Mouse (Mus musculus): ENCODE measurements around the gene Eps8l3. TPM values are rescaled to one million over a fixed set of nuclear protein-coding genes. Genes with fewer than 3 reads are reported as not detected.
"Not testable (repeated sequence)": the region's sequence is repeated elsewhere in the genome, so short reads cannot be mapped to it uniquely, and the experiment has no call there.

The Eps8l3 gene
- polyA plus RNA-seq, 1 experiment from 2014 or later = not detected

DNA sequence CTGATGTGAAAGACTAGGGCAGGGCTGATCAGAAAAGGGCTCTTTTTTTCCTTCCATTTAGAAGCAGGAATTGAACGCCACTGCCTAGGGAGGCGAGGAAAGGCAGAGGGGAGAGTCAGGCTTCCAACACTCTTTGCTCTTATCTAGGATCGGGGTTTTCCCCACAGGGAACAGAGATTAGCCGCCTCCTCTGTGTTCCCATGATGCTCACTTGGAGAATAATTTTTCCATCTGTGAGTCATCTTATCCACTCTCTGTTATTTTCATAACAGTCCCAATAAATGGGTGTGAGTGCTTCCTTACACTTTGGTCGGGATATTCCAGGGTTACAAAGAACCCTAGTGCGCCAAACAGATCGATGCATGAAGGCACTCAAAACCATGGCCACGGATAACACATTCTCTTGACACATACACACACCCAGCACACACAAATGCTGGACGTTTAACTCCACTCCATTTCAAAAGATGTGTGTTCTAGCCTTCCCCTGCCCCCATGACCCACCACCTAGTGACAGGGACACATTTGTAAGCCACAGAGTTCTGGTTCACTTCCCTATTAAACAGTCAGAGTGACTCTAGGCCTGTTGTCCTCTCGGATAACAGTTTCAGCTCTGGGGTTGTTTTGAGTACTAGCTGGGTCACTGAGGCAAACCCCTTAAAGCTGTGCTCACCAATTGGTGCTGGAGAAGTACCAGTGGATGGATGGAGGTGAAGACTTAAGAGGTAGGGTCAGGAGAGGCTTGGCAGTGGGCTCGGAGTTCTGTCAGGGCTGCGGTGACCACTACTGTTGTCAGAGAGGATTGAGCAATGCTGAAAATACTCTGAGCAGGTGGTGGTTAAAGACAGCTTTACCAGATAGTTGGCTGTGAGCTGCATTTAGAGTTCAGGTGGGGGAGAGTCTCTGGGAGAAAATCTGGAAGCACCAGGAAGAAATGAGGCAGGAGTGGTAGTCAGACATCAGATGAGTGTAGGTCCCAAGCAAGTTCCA is 1.0 kb downstream of the Eps8l3 start:
- Histone ChIP-seq H3K4me1 (replicated peaks) (no peaks in the 10 kb centered on the region), H3K36me3 (no peaks in the 10 kb centered on the region), H3K4me3 (no peak overlapping the region), H3K9me3 (no peaks in the 10 kb centered on the region), H3K27me3 (ENCODE audit: insufficient read depth, poor library complexity, severe bottlenecking) (no peaks in the 10 kb centered on the region), H3K27ac (no peak overlapping the region)
- DNase-seq (ENCODE audit: low spot score) = no peak
- 86% methylated on average over 12 of the region's 12 CpGs for WGBS

DNA sequence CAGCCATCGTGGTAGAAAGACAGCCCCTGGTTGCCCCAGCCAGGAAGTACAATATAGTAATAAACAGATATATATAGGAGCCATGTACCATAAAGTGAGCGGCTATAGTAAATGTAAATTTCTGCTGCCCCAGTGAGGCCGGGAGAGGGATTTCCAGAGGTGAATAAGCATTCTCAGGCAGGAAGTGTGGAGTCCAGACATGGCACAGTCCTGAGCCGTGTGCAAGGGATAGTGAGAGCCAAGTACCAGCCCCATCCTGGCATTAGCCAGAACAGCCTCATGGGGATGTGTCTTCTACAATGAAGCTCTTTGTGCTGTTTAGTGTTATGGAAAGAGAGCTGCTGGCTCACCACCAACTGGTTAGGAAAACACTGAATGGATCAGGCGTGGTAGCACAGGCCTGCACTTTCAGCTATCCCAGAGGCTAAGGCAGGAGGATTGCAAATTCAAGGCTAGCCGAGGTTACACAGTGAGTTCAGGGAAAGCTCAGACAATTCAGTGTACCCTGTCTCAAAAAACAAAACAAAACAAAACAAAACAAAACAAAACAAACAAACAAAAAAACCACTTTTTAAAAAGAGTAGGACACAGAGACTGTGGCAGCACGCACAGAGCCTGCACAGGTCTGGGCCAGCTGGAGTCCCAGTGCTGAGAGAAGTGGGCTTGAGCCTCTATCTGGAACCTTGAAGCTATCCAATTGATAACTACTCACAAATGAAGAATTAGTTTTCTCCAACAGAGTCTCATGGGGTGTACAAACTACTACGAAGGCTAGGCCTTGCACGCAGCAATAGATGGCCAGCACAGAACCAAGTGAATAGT is 10.9 kb downstream of the Eps8l3 start:
- Histone ChIP-seq H3K4me1 (replicated peaks) (0 out of 2 replicates have a peak, but pooled peaks cover 2% of the 10 kb centered on the region), H3K27me3 (ENCODE audit: insufficient read depth, poor library complexity, severe bottlenecking) (no peaks in the 10 kb centered on the region), H3K9me3 (no peaks in the 10 kb centered on the region), H3K4me3 (no peak overlapping the region), H3K36me3 (peaks cover 6% of the 10 kb centered on the region; the same call in 1 of the 2 replicates), H3K27ac (no peak overlapping the region)
- DNase-seq (ENCODE audit: low spot score) = no peak
- WGBS = 88% methylated on average over 9 of the region's 9 CpGs

DNA sequence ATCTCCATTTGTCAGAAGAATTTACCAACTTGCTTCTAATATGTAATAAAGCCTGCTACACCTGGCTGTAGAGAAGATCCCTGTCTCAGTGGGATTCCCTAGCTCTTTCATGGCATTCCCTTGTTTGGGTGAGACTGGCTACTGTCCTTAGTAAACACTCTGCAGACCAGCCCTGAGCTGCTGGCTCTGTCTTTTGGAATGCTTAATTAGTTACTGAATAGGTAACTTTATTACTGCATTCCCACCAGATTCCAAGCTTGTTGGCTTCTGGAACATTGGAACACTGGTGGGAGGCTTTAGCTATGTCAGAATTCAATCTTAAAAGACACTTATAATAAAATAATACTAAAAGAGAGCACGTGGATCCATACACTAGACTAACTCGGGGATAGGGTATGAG is 12.2 kb downstream of the Eps8l3 start:
- DNase-seq (ENCODE audit: low spot score); H3K4me1 ChIP-seq (replicated peaks); H3K27me3 ChIP-seq (ENCODE audit: insufficient read depth, poor library complexity, severe bottlenecking); H3K9me3 ChIP-seq; H3K36me3 ChIP-seq; H3K4me3 ChIP-seq; H3K27ac ChIP-seq: not testable (repeated sequence)
- 83% methylated on average over 2 of the region's 2 CpGs for WGBS

DNA sequence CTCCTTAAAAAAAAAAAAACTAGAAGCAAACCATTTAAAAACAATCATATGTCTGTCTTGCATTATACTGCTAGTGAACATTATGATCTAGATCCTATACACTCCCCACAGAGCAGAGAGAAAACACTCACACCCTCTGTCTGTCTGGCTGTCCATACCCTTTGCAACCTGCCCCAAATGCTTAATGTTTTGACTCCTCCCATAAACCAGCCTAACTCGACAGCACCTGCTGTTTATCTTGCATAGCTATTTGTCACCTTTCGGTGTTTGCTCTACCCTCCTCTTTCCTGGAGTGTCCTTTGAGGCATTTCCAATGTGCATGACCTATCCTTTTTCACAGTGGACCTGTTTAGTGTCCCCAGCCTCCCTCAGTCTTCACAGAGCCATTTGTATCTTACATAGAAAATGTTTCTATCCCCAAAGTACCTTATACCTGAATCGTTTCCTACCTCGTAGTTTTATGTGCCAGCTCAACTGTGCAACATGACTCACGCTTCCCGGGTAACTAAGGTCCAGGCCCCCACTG is 18.2 kb downstream of the Eps8l3 start:
- WGBS = 13% methylated on average over 6 of the region's 6 CpGs
- Histone ChIP-seq H3K27me3 (ENCODE audit: insufficient read depth, poor library complexity, severe bottlenecking) (no peaks in the 10 kb centered on the region), H3K4me3 (peak overlapping the region; percentile 75), H3K9me3 (no peaks in the 10 kb centered on the region), H3K27ac (peak overlapping the region; percentile 97), H3K36me3 (peaks cover 35% of the 10 kb centered on the region), H3K4me1 (replicated peaks) (peaks cover 17% of the 10 kb centered on the region)
- DNase-seq (ENCODE audit: low spot score) = no peak

DNA sequence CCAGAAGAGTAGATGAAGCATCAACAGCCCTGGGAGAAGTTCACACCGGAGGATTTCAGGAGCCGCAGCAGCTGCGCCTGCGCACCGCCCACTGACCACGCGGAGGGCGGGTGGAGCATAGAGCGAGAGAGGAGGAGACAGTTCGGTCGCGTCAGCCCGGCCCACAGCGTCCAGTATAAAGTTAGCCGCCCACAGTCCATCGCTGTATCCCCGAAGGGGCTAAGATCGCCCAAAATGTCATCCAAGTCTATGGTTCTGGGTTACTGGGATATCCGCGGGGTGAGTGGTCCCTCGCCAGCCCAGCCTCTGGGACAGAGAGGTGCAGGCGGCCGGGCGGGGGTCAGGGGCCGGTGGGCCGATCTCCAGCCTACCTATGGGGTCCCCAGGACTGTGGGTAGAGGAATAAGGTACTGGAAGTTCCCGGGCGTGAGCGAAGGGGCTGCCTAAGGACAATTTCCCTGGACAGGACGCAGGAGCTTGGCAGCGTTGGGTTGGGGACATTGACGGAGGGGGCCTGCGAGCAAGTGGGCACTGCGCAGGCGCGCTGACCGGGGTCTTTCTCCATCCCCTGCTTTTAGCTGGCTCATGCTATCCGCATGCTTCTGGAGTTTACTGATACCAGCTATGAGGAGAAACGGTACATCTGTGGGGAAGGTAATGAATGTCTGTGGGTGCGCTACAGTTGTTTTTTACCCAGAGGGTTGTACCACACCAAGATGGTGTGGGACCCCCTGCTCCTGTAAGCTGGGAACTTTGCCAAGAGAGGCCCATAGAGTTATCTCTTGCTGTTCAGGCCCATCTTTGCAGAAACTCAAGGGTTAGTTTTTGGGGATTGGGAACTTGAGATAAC is 18.9 kb downstream of the Eps8l3 start, which contains the start of gene Gstm5:
Gstm5 (plus strand) TSS at position 102 of the 850 bp plus-strand sequence.
- H3K36me3 ChIP-seq = peaks cover 35% of the 10 kb centered on the region
- WGBS = 7% methylated on average over 40 of the region's 40 CpGs
- DNase-seq (ENCODE audit: low spot score) = peak; percentile 87
- peaks cover 18% of the 10 kb centered on the region for H3K4me1 ChIP-seq (replicated peaks)
- H3K27me3 ChIP-seq (ENCODE audit: insufficient read depth, poor library complexity, severe bottlenecking) = no peaks in the 10 kb centered on the region
- no peaks in the 10 kb centered on the region for H3K9me3 ChIP-seq
- H3K4me3 ChIP-seq = peak within 1 kb of the TSS; percentile 75
- peak within 1 kb of the TSS; percentile 97 for H3K27ac ChIP-seq

DNA sequence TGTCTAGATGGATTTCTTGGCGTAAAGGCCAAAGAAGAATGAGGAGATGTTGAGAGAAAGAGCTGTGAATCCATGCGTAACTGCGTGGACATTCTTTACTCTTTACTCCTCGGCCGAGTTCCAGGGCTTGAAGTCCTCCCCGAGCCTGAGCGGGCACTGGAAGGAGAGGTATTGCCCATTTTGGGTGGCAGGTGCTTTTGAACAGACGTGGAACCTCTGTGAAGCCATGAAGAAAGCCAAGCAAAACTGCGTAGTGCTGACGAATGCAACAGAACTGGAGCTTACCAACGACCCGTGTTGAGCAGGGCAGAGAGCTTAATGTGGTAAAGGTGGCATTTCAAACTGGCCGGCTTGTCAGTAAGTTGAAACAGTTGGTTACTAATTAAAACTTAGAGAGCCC is 21.7 kb downstream of the Eps8l3 start:
- no peaks in the 10 kb centered on the region for H3K27me3 ChIP-seq (ENCODE audit: insufficient read depth, poor library complexity, severe bottlenecking)
- DNase-seq (ENCODE audit: low spot score) = no peak
- H3K9me3 ChIP-seq = no peaks in the 10 kb centered on the region
- 90% methylated on average over 13 of the region's 13 CpGs for WGBS
- peaks cover 23% of the 10 kb centered on the region for H3K4me1 ChIP-seq (replicated peaks)
- no peak overlapping the region for H3K4me3 ChIP-seq
- peaks cover 28% of the 10 kb centered on the region for H3K36me3 ChIP-seq
- no peak overlapping the region for H3K27ac ChIP-seq

DNA sequence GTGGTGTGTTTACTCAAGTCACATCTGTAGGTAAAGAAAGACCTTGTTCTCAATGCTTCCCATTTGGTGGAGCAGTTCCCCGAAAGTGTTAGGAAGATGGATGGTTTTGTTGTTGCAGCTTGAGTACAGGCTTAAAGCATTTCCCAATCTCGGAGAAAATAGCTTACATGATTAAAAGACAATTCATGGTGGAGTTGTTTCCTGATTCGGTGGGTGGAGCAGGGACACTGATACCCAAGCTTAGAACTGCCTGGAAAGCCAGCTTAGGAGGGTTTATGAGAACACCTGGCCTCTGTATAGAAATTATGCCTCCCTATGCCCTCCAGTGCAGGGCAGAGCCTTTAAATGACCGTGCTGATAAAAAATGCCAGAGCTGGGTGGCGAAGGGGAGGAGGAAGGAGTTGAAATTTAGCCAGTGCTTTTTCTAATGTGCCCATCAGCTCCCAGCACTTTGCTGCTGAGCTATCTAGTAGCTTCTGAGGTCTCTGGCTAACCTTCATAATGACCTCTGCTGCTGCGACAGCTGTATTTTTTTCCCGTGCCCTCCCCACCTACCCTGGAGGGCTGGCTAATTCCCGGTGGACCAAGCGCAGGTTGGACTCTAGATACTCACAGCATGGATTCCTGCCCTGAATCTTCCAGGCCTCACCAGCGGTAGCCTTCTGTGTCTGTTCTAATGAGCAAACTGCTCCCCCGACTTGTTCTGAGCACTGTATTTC is 24.1 kb downstream of the Eps8l3 start:
- Histone ChIP-seq H3K4me3 (no peak overlapping the region), H3K9me3 (no peaks in the 10 kb centered on the region), H3K27me3 (ENCODE audit: insufficient read depth, poor library complexity, severe bottlenecking) (no peaks in the 10 kb centered on the region), H3K36me3 (peaks cover 28% of the 10 kb centered on the region), H3K27ac (no peak overlapping the region), H3K4me1 (replicated peaks) (peaks cover 12% of the 10 kb centered on the region)
- no peak for DNase-seq (ENCODE audit: low spot score)
- 73% methylated on average over 11 of the region's 11 CpGs for WGBS

DNA sequence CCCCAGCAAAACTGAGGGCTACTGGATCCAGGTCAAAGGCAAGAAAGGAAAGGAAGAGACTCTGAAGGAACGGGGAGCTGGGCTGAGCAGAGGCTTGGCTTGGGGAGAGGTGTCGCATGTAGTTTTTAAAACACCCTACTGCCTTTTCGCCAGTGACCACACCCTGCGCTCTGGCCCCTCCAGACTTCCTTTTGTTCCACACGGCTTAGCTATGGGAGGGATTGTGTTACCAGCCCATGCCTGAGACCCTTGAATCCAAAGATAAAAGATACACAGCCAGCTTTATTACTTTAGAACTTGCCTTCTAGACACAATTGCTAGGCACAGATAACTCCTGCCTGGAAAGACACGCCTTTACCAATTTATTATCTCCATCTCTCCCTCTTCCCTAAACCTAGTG is 28.9 kb downstream of the Eps8l3 start:
- no peaks in the 10 kb centered on the region for H3K9me3 ChIP-seq
- no peak overlapping the region for H3K27ac ChIP-seq
- peaks cover 5% of the 10 kb centered on the region for H3K4me1 ChIP-seq (replicated peaks)
- no peaks in the 10 kb centered on the region for H3K36me3 ChIP-seq
- no peaks in the 10 kb centered on the region for H3K27me3 ChIP-seq (ENCODE audit: insufficient read depth, poor library complexity, severe bottlenecking)
- 74% methylated on average over 6 of the region's 6 CpGs for WGBS
- no peak for DNase-seq (ENCODE audit: low spot score)
- H3K4me3 ChIP-seq = no peak overlapping the region

DNA sequence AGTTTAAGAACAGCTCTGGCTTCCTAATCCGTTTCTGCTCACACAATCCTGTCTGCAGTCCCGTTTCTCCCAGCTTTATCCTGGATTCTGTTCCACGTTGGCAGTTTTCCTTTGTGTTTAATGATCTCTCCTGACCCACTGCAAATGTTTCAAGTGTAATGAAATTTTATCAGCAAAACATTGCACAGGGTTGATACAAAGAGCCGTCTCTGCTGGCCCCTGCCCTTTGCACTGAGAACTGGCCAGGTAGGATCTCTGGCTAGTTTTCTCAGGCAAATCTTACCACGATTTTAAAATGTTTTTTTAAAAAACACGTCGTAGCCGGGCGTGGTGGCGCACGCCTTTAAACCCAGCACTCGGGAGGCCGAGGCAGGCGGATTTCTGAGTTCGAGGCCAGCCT is 39.6 kb downstream of the Eps8l3 start:
- H3K27me3 ChIP-seq (ENCODE audit: insufficient read depth, poor library complexity, severe bottlenecking) = no peaks in the 10 kb centered on the region
- no peak overlapping the region for H3K27ac ChIP-seq
- no peaks in the 10 kb centered on the region for H3K36me3 ChIP-seq
- 86% methylated on average over 15 of the region's 15 CpGs for WGBS
- no peak for DNase-seq (ENCODE audit: low spot score)
- H3K4me1 ChIP-seq (replicated peaks) = no peaks in the 10 kb centered on the region
- no peak overlapping the region for H3K4me3 ChIP-seq
- H3K9me3 ChIP-seq = no peaks in the 10 kb centered on the region

DNA sequence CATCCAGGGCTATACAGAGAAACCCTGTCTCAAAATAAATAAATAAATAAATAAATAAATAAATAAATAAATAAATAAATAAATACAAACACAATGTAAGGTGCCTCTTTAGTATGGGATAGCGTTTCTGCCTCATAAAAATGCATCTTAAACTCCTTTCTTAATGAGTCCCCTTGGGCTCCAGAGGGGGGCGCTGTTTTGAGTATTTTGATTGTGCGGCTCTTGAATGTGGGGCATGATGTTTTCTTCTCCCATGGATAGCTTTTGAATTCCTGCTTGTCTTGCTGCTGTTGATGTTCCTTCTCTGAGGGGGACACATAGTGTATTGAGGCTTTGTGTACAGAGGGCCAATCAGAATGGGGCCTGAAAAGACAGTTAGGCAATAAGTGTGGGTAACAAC is 40.1 kb downstream of the Eps8l3 start:
- H3K27ac ChIP-seq = no peak overlapping the region
- H3K4me3 ChIP-seq = no peak overlapping the region
- H3K9me3 ChIP-seq = no peaks in the 10 kb centered on the region
- H3K27me3 ChIP-seq (ENCODE audit: insufficient read depth, poor library complexity, severe bottlenecking) = no peaks in the 10 kb centered on the region
- H3K4me1 ChIP-seq (replicated peaks) = no peaks in the 10 kb centered on the region
- no peaks in the 10 kb centered on the region for H3K36me3 ChIP-seq
- WGBS = 83% methylated on average over 3 of the region's 3 CpGs
- DNase-seq (ENCODE audit: low spot score) = no peak

DNA sequence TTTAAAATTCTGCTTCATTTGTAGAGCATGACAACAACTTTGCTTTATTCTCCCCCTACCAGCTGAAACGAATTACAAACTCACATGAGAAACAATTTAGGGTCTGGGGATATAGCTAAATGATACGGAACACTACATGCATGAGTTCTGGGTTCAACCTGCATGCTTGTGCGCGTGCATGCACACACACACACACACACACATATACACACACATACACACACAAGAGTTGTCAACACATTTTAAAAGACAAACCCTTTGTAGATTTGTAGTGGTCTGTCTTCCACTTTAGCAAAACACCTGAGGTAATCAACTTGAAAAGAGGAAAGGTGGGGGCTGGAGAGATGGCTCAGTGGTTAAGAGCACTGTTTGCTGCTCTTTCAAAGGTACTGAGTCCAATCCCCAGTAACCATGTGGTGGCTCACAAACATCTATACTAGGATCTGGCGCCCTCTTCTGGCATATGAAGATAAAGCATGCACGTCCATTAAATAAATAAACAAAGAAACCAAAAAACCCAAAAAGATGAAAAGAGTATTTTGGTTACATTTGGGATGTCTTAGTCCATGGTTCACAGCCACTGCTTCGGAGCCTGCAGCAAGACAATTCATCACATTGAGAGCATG is 40.9 kb downstream of the Eps8l3 start:
- Histone ChIP-seq H3K9me3 (no peaks in the 10 kb centered on the region), H3K27me3 (ENCODE audit: insufficient read depth, poor library complexity, severe bottlenecking) (no peaks in the 10 kb centered on the region), H3K4me1 (replicated peaks) (no peaks in the 10 kb centered on the region), H3K27ac (no peak overlapping the region), H3K36me3 (no peaks in the 10 kb centered on the region), H3K4me3 (no peak overlapping the region)
- WGBS = 57% methylated on average over 7 of the region's 7 CpGs
- peak; percentile 42 for DNase-seq (ENCODE audit: low spot score)
